Mouse (Mus musculus): ENCODE data around the gene Olfr297.

The Olfr297 gene

DNA sequence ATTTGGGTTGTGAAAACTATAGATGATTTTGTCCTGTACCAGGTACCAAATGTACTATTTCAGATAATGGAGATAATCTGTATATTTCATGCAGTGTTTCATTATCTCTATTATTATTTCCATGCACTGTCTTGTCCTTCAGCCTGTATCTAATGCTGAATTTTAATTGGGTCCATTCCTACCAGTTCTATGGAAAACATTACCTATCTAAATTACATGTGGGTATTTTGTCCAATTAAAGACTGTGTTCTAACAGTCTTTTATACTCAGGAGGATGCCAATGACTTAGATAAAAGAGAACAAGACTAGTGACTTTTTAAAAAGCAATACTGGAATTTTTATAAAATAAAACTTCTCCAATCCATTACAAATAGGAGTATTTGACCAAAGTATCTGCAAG lies at the start of gene Olfr297:
Gene Olfr297 (plus strand): TSS at position 301 of the 400 bp plus-strand sequence.
- in situ Hi-C loops (cut with MboI; ENCODE audit: low sequenced_read_pairs): no loop called here

DNA sequence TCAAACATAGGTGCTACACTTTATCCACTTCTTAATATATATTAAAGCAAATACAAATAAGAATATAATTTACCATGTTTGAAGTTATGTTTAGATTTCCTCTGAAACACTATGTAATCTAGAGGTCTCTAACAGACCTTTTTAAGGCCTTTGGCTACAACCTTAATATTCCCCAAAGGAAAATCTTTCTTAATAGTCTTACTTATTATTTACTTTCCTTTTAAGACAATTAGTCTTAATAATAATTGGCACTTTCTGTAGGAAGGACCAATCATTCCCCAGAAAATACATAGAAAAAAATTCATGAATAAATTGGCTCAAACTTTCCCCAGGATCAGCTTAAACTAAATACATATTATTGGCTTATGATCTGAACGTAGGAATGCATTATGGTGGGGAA lies 27.4 kb upstream of the Olfr297 start, which contains the start of gene Olfr298:
Gene Olfr298 (minus strand): TSS at position 101 of the 400 bp plus-strand sequence.
- in situ Hi-C loops (cut with MboI; ENCODE audit: low sequenced_read_pairs): no loop called here

Measured in CH12F3 (cell line).